Mouse (Mus musculus) lung, embryonic 16.5 days (tissue): ENCODE measurements around the gene Nmbr. TPM values are rescaled to one million over a fixed set of nuclear protein-coding genes. Genes with fewer than 3 reads are reported as not detected.

Experiments used
- ATAC-seq: fragments of 200-750 bp; cut with Nextera tagmentation; 2 replicates; pipeline ENCODE4 v1.8.0; 2017; ENCODE audit warnings: low read depth, mild to moderate bottlenecking, moderate library complexity
- H3K27ac ChIP-seq: fragments of 300-500 bp; sonication (generic); 2 replicates; pipeline ENCODE4 v1.5.1; 2014; ENCODE audit warnings: mild to moderate bottlenecking, control low read depth, low read length
- H3K27me3 ChIP-seq: fragments of 300-500 bp; sonication (generic); 2 replicates; pipeline ENCODE4 v1.6.1; 2014; ENCODE audit warnings: low read depth, low read length, mixed read lengths; ENCODE audit not compliant: control insufficient read depth, insufficient read depth
- H3K36me3 ChIP-seq: fragments of 300-500 bp; sonication (generic); 2 replicates; pipeline ENCODE4 v1.6.1; 2014; ENCODE audit warnings: low read length; ENCODE audit not compliant: control insufficient read depth, insufficient read depth
- H3K4me1 ChIP-seq: fragments of 300-500 bp; sonication (generic); replicated peaks from 2 replicates; pipeline ENCODE4 v1.6.1; 2014; ENCODE audit warnings: low read length, mixed read lengths; ENCODE audit not compliant: control insufficient read depth, insufficient read depth
- H3K4me2 ChIP-seq: fragments of 300-500 bp; sonication (generic); 2 replicates; pipeline ENCODE4 v1.6.1; 2014; ENCODE audit warnings: low read depth, low read length, control low read depth
- H3K4me3 ChIP-seq: fragments of 300-500 bp; sonication (generic); 2 replicates; pipeline ENCODE4 v1.5.1; 2014; ENCODE audit warnings: mild to moderate bottlenecking, low read length, control low read depth
- H3K9ac ChIP-seq: fragments of 300-500 bp; sonication (generic); 2 replicates; pipeline ENCODE4 v1.6.1; 2014; ENCODE audit warnings: low read length, control low read depth
- H3K9me3 ChIP-seq: fragments of 300-500 bp; sonication (generic); 2 replicates; pipeline ENCODE4 v1.6.1; 2016; ENCODE audit warnings: low read length; ENCODE audit not compliant: control insufficient read depth
- WGBS: fragments of 180-500 bp; shearing (Covaris S2); extraction: QIAGEN DNeasy Blood & Tissue Kit; methylation state at CpG from one replicate; pipeline ENCODE4 v1.1.7; 2014; 5-methylcytosine and 5-hydroxymethylcytosine counted together
- polyA plus RNA-seq: library from polyadenylated mRNA; unstranded; fragments of >200 nt; fragmentation: Nextera tagmentation; extraction: Ambion mirVana; gene quantifications from 2 replicates; pipeline ENCODE4 v1.2.1, GENCODE M21; 2015

The Nmbr gene
- 0.13 and 0.64 TPM in 2 replicates for polyA plus RNA-seq

DNA sequence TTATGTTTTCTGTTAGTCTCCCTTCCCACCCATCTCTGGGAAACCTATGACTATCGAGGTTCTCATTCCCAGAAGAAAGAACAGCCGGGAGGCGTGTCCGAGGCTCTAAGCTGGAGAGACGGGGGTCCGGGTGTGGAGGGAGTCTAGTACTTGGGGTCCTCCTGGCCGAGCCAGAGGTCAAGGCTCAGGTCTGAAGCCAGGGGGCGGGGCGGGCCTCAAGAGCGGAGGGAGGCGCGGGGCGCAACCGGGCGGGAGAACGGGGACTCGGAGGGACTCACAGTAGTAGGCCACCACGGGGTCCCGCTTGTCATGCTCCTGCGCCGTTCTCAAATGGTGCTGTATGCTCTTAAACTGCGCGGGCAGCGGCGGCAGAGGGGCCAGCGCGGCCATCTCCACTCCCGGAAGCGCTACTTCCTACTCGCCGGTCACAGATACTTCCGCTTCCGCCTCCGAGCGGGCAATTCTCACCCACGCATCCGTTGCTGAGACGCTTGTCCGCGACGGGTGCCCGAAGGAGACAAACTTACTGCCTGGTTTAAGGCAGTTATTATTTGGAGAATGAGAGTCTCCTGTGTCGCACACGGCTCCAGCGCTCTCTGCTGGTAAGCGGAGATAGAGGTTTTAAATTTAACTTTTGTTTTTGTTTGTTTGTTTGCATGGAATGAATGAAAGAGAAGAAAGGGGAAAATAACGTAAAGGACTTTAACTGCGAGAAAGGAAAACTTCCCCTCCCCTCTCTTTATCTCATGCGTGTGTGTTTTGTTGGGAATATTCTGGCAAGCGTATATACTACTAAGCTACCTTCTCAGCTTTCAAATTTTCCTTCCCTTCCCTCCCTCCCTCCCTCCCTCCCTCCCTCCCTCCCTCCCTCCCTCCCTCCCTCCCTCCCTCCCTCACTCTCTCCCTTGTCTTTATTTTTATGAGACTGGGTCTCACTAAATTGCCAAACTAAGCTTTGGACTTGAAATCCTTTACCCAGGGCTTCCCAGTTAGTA lies at the start of gene Nmbr, which contains the start of gene Vta1:
Gene Nmbr (plus strand): TSS at position 520 of the 995 bp plus-strand sequence.
Gene Vta1 (minus strand): TSS at position 489 of the 995 bp plus-strand sequence.
- no peaks in the 10 kb centered on the region for H3K36me3 ChIP-seq
- WGBS: under 1% methylated on average over 50 of the region's 50 CpGs
- peak within 1 kb of the TSS; percentile 90 for H3K9ac ChIP-seq
- ATAC-seq: peak; percentile 98
- H3K27ac ChIP-seq: peak within 1 kb of the TSS; percentile 72
- peak within 1 kb of the TSS; percentile 97 for H3K4me3 ChIP-seq
- H3K27me3 ChIP-seq: no peaks in the 10 kb centered on the region
- peaks cover 12% of the 10 kb centered on the region for H3K4me1 ChIP-seq
- peak within 1 kb of the TSS; percentile 70 for H3K4me2 ChIP-seq
- H3K9me3 ChIP-seq: no peaks in the 10 kb centered on the region

DNA sequence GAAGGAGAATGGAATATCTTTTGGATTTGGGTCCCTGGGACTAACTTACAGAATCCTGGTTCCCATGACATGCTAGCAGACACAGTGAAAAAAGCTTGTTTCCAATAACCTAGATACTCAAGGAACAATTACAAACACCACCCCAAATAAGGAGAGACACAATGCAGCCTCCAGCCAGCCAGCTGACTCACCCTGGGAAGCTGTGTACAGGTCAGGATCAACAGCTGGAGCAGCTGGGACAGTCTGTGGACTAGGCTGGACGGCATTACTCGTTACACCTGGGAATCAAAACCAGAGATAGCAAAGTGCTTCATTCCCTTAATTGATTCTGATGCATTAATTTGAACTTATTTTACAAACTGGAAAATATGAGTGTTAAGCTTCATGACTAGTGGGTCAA lies 44.5 kb upstream of the Nmbr start:
- Histone ChIP-seq H3K27ac (no peak overlapping the region), H3K27me3 (no peaks in the 10 kb centered on the region), H3K4me2 (no peak overlapping the region), H3K9me3 (no peaks in the 10 kb centered on the region), H3K9ac (no peak overlapping the region), H3K36me3 (peaks cover 7% of the 10 kb centered on the region), H3K4me1 (no peaks in the 10 kb centered on the region), H3K4me3 (no peak overlapping the region)
- ATAC-seq: no peak
- WGBS: 89% methylated on average over 2 of the region's 2 CpGs

DNA sequence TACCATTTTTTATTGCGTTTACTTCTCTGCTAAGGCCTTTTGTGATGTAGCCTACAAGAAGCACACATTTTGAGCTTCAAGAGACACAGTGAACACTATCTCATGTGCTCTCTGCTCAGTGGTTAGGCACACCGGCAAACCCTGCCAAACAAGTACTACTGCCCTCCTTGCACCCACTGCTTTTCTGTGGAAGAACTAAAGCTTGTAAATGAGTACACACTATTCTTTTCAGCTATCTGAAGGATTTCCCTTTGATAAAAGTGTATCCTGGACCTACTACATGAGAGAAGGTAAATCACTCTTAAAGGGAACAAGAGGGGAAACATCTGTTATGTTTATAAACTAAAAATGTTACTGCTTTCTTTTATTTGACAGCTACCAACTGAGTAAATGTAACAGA lies 39.2 kb upstream of the Nmbr start:
- no peak overlapping the region for H3K4me2 ChIP-seq
- peaks cover 9% of the 10 kb centered on the region for H3K36me3 ChIP-seq
- H3K27me3 ChIP-seq: no peaks in the 10 kb centered on the region
- H3K4me1 ChIP-seq: no peaks in the 10 kb centered on the region
- H3K9me3 ChIP-seq: no peaks in the 10 kb centered on the region
- H3K27ac ChIP-seq: no peak overlapping the region
- no peak for ATAC-seq
- H3K4me3 ChIP-seq: no peak overlapping the region
- H3K9ac ChIP-seq: no peak overlapping the region
- WGBS: 94% methylated on average over 2 of the region's 2 CpGs

DNA sequence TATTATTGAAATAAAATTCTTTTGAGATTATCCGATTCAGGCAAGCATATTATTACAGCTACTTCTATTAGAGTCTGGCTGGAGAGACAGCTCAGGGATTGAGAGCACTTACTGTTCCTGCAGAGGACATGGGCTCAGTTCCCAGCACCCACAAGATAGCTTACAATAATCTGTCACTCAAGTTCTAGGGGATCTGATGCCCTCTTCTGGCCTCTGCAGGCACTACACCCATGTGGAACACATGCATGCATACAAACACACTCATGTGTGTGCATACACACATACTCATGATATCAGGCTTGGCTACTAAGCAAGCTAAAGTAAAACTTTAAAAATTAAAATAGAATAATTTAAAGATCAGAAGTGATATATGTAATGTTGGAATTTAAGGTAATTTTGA lies 19.7 kb upstream of the Nmbr start:
- Histone ChIP-seq H3K9me3 (no peaks in the 10 kb centered on the region), H3K27me3 (no peaks in the 10 kb centered on the region), H3K4me3 (no peak overlapping the region), H3K4me1 (no peaks in the 10 kb centered on the region), H3K36me3 (peaks cover 6% of the 10 kb centered on the region), H3K4me2 (no peak overlapping the region), H3K9ac (no peak overlapping the region), H3K27ac (no peak overlapping the region)
- 95% methylated on average over 1 of the region's 1 CpGs for WGBS
- no peak for ATAC-seq

DNA sequence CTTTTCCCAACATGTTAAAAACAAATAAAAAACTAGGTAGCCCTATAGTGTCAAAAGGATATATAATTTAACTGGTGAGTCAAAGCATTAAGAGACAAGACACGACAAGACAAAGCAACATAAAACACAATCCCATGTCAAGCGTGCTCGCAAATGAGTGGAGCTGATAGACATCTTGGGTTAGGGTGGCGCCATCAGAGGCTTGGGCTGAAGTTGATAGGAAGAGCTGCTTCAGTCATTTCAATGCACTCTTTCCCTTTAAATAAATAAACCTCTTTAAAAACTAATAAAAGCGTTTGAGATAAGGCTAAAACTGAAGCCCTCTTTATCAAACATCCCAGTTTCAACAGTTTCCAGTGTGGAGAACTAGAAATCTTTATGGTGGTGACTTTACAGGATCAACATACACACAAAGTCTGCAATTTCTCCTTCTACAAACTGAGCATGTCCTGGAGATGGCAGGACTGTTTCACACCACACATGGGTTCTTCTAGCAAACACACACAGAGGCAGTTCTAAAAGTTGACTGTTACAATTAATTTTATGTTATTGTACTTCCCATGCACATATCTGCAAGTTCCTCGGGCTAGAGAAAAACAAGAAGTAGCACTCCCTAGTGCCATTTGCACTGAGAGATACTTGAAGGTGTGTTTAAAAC lies 16.5 kb upstream of the Nmbr start:
- Histone ChIP-seq H3K4me1 (0 out of 2 replicates have a peak, but pooled peaks cover 3% of the 10 kb centered on the region), H3K4me3 (no peak overlapping the region), H3K27ac (no peak overlapping the region), H3K9me3 (no peaks in the 10 kb centered on the region), H3K4me2 (no peak overlapping the region), H3K36me3 (peaks cover 6% of the 10 kb centered on the region), H3K9ac (no peak overlapping the region), H3K27me3 (no peaks in the 10 kb centered on the region)
- no peak for ATAC-seq
- WGBS: 70% methylated on average over 6 of the region's 6 CpGs

DNA sequence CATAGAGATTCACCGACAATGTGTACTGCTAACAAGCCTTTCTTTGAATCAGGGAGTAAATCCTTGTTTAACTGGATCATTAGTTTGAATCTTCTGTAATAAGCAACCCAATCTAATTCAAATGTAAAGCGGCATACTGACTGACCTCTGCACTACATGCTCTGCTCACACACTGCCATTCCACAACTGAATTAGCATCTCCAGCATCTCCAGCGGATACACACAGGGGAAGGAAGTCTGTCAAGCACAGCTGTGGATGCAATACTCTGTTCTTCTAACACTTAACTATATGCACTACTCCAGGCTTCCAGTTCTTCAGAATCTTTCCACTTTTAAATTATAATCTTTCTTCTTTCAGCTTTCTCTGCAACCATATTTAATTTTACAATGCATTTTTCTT lies 15.0 kb upstream of the Nmbr start:
- Histone ChIP-seq H3K9me3 (no peaks in the 10 kb centered on the region), H3K4me2 (no peak overlapping the region), H3K9ac (no peak overlapping the region), H3K27ac (no peak overlapping the region), H3K4me3 (no peak overlapping the region), H3K4me1 (0 out of 2 replicates have a peak, but pooled peaks cover 3% of the 10 kb centered on the region), H3K36me3 (peaks cover 6% of the 10 kb centered on the region), H3K27me3 (no peaks in the 10 kb centered on the region)
- WGBS: 86% methylated on average over 3 of the region's 3 CpGs
- no peak for ATAC-seq

DNA sequence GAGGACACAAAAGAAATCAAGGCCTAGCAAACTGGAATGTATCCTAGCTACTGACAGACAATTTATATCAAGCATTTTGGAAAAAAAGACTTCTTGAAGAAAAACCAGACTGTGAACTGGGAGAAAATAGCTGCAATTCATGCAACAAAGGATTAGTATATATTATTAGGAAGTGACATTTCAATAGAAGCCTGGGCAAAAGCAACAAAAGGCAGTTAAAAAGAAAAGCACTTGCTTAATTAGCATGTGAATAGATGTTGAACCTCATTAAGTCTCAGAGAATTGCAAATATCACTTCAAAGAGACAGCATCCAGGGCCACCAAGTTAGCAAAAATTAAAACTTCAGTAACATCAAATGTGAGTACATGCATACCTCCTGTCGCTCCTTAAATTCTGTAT lies 2.2 kb upstream of the Nmbr start:
- Histone ChIP-seq H3K36me3 (no peaks in the 10 kb centered on the region), H3K9ac (no peak overlapping the region), H3K9me3 (no peaks in the 10 kb centered on the region), H3K4me3 (no peak overlapping the region), H3K27me3 (no peaks in the 10 kb centered on the region), H3K27ac (no peak overlapping the region), H3K4me2 (no peak overlapping the region), H3K4me1 (peaks cover 12% of the 10 kb centered on the region)
- WGBS: 74% methylated on average over 1 of the region's 1 CpGs
- ATAC-seq: no peak

DNA sequence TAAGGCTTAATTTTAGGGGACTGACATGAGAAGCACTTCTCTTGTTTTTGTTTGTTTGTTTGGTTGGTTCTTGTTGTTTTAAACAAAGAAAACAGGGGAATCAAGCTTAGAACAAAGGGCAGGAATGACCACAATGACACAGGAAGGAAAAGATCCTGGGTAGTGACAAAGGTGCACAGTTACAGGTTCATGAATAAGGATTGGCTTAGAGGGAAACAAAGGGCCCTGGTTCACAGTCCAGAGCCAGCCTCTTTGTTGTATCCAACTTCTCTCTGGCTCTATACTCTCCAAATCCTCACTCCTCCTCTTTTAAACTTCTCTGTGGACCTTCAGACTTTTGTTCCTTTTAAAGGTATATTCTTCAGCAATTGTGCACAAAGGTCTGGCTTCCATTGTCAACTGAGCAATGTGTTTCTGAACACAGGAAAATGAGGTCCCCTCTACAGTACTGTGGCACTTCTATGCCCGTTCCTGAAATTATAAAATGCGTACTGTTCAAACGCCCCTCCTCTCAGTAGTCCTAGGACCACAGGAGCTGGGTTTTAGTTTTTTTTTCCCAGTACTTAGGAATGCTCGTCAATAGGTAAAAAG lies 1.5 kb upstream of the Nmbr start:
- Histone ChIP-seq H3K9me3 (no peaks in the 10 kb centered on the region), H3K27ac (no peak overlapping the region), H3K4me1 (peaks cover 12% of the 10 kb centered on the region), H3K36me3 (no peaks in the 10 kb centered on the region), H3K4me2 (peak overlapping the region; percentile 70), H3K27me3 (no peaks in the 10 kb centered on the region), H3K9ac (no peak overlapping the region; the same call in 1 of the 2 replicates), H3K4me3 (no peak overlapping the region)
- 61% methylated on average over 4 of the region's 4 CpGs for WGBS
- no peak for ATAC-seq

DNA sequence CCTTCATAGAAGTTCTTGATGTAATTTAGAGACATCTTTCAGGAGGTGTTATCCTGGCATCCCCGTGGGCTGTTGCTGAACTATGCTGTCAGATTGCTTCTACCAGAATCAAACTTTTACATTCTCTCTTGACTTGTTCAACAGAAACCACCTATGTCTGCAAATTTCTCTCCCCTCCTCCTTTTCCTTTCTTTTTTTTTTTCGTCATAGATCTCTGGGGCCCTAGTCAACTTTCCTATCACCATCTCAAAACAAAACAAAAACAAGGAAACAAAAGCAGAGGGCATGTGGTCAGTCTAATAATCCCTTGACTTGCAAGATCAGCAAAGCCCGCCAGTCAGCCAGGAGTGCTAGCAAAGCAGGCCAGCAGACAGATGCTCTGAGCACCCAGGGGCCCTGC lies 12.7 kb downstream of the Nmbr start, which contains the start of gene Gje1:
Gene Gje1 (minus strand): TSS at position 101 of the 400 bp plus-strand sequence.
- Histone ChIP-seq H3K4me2 (no peak within 1 kb of the TSS), H3K36me3 (no peaks in the 10 kb centered on the region), H3K9ac (no peak within 1 kb of the TSS), H3K27me3 (no peaks in the 10 kb centered on the region), H3K9me3 (no peaks in the 10 kb centered on the region), H3K4me1 (no peaks in the 10 kb centered on the region), H3K27ac (no peak within 1 kb of the TSS), H3K4me3 (no peak within 1 kb of the TSS)
- 64% methylated on average over 3 of the region's 3 CpGs for WGBS
- no peak for ATAC-seq
